Mouse (Mus musculus) hindbrain, postnatal 0 days (tissue): ENCODE data around the gene Ceacam2. TPM values are rescaled to one million over a fixed set of nuclear protein-coding genes. Genes with fewer than 3 reads are reported as not detected.
A peak's percentile ranks its signal among the peaks of the same experiment; 100 is the strongest.
"Not testable (repeated sequence)": the region's sequence is repeated elsewhere in the genome, so short reads cannot be mapped to it uniquely, and the experiment has no call there.

Experiments
- ATAC-seq: fragments of 200-750 bp; cut with Nextera tagmentation; 2 replicates; pipeline ENCODE4 v1.8.0; 2017; ENCODE audit warnings: mild to moderate bottlenecking, moderate TSS enrichment, moderate library complexity
- DNase-seq: peaks from one replicate; pipeline ENCODE4 v3.0.0-alpha.2; 2015; ENCODE audit warnings: low spot score
- H3K27ac ChIP-seq: fragments of 300-500 bp; sonication (generic); 2 replicates; pipeline ENCODE4 v1.5.1; 2014; ENCODE audit warnings: mild to moderate bottlenecking
- H3K27me3 ChIP-seq: fragments of 300-500 bp; sonication (generic); 2 replicates; pipeline ENCODE4 v1.6.1; 2014; ENCODE audit warnings: low read length, mixed read lengths; ENCODE audit not compliant: insufficient read depth
- H3K36me3 ChIP-seq: fragments of 300-500 bp; sonication (generic); 2 replicates; pipeline ENCODE4 v1.6.1; 2014; ENCODE audit warnings: low read length, mixed read lengths; ENCODE audit not compliant: insufficient read depth
- H3K4me1 ChIP-seq: fragments of 300-500 bp; sonication (generic); 2 replicates; pipeline ENCODE4 v1.6.1; 2014; ENCODE audit warnings: antibody characterized with exemption, low read length, mixed read lengths; ENCODE audit not compliant: insufficient read depth
- H3K4me2 ChIP-seq: fragments of 300-500 bp; sonication (generic); 2 replicates; pipeline ENCODE4 v1.6.1; 2014; ENCODE audit warnings: low read depth, mild to moderate bottlenecking, low read length, moderate library complexity, mixed read lengths
- H3K4me3 ChIP-seq: fragments of 300-500 bp; sonication (generic); 2 replicates; pipeline ENCODE4 v1.5.1; 2014; ENCODE audit warnings: low read length
- H3K9ac ChIP-seq: fragments of 300-500 bp; sonication (generic); replicated peaks from 2 replicates; pipeline ENCODE4 v1.6.1; 2014; ENCODE audit warnings: mild to moderate bottlenecking, low read length, moderate library complexity, mixed read lengths
- H3K9me3 ChIP-seq: fragments of 300-500 bp; sonication (generic); 2 replicates; pipeline ENCODE4 v1.6.1; 2016; ENCODE audit warnings: low read length, mixed read lengths
- CTCF ChIP-seq: IDR thresholded peaks from 2 replicates; pipeline ENCODE4 v1.5.1; 2016; ENCODE audit warnings: antibody characterized with exemption, control low read depth, low read depth
- WGBS: fragments of 180-500 bp; shearing (Covaris S2); extraction: QIAGEN DNeasy Blood & Tissue Kit; methylation state at CpG from one replicate; pipeline ENCODE4 v1.1.7; 2014; 5-methylcytosine and 5-hydroxymethylcytosine counted together
- polyA plus RNA-seq: library from polyadenylated mRNA; unstranded; fragments of >200 nt; fragmentation: Nextera tagmentation; extraction: Ambion mirVana; gene quantifications from 2 replicates; pipeline ENCODE4 v1.2.1, GENCODE M21; 2015
- total RNA-seq: library from RNA; depleted of rRNA; stranded (reverse); fragments of >200 nt; gene quantifications from 2 replicates; pipeline ENCODE4 v1.2.3, GENCODE M21; 2014

Gene Ceacam2
- total and polyA plus RNA-seq, 2 experiments from 2014 or later = not detected

DNA sequence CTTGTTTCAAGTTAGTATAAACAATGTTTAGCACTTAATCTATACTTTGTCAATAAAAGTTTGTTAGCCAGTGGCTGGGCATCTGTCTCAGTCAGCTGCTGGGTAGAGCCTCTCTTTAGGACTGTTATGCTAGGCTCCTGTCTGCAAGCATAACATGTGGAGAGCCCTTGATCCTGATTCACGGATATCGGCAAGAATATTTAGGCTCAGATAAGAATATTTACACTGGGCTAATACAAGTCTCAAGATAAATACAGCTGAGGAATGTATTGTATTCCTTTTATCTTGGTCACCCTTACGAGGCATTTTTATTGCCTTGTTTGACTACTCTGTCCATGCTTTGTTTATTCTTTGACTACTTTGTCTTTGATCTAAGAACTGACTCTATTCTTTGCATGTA lies 29.7 kb downstream of the Ceacam2 start:
- Histone ChIP-seq H3K4me1 (no peaks in the 10 kb centered on the region), H3K36me3 (no peaks in the 10 kb centered on the region), H3K4me3 (no peak overlapping the region), H3K9me3 (no peaks in the 10 kb centered on the region), H3K4me2 (no peak overlapping the region), H3K9ac (no peak overlapping the region), H3K27me3 (no peaks in the 10 kb centered on the region), H3K27ac (no peak overlapping the region)
- WGBS = 79% methylated on average over 3 of the region's 3 CpGs
- no peak for TF ChIP-seq CTCF
- no peak for ATAC-seq
- DNase-seq = no peak

DNA sequence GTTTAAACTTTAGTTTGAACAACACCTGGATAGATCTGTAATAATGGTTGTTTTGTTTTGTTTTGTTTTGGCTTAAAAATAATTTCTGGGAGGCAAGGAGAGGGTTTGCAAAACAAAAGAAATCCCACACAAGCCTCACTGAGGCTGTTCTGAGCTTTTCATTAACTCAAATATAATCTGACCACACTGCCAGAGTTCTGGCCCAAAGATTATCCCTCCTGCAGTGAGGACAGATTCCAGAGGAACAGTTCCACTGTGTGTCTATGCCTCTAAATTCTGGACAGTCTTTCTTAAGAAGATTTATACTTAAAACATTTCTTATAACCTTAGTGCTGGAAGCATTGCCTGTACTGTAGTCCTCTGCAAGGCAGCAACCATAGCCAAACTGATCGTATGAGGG lies 45.0 kb downstream of the Ceacam2 start:
- WGBS = 68% methylated on average over 1 of the region's 1 CpGs
- DNase-seq (no peak), ATAC-seq (no peak)

DNA sequence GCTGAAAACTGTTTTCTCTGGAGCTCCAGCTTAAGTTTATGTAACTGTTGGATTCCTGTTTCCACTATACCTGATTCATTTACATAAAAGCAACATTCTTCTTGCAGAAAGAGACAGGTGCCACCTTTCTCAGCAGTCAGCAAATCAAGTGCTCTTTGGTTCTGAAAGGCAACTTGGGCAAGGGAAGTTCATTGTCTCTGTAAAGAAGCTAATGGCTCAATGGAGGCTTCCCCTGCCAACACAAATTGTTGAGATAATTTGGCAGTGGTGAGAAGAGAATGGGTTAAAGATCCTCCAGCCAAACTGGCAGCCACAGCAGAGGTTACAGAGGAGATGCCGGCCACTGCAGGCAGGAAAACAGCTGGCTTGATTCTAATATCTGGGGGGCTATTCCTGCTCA lies 49.0 kb downstream of the Ceacam2 start:
- ATAC-seq, H3K9ac ChIP-seq, DNase-seq, H3K4me2 ChIP-seq, H3K4me3 ChIP-seq, H3K4me1 ChIP-seq, H3K27ac ChIP-seq, H3K36me3 ChIP-seq, H3K27me3 ChIP-seq, H3K9me3 ChIP-seq: not testable (repeated sequence)
- no CpG with 5 or more reads among the region's 1 CpGs for WGBS

More for the DNA sequence above, 45.0 kb downstream of the Ceacam2 start:
- Histone ChIP-seq H3K27ac (no peak overlapping the region), H3K4me3 (no peak overlapping the region), H3K9me3 (no peaks in the 10 kb centered on the region), H3K4me2 (no peak overlapping the region), H3K9ac (no peak overlapping the region), H3K27me3 (no peaks in the 10 kb centered on the region), H3K4me1 (no peaks in the 10 kb centered on the region), H3K36me3 (no peaks in the 10 kb centered on the region)
- TF ChIP-seq CTCF = no peak

DNA sequence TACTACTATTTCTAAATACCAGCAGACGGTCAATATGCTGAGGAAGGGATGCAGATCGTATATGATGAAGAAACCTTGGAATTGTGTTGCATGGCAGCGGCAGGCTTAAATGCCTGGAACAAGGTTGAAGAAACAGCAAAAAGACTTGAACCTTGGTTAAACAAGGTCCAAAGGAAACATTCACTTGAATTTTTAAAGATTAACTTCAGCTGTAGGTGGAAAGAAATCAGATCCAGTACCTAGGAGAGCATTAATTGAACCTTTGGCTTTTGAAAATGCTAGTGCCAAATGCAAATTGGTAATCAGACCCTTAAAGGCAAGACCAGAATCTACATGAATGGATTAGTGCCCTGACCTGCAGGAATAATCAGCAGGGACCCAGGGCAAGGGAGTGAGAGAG lies 50.3 kb downstream of the Ceacam2 start:
- not testable (repeated sequence) for H3K4me3 ChIP-seq, DNase-seq, H3K4me1 ChIP-seq, H3K9me3 ChIP-seq, H3K36me3 ChIP-seq, H3K27ac ChIP-seq, ATAC-seq, H3K4me2 ChIP-seq, H3K27me3 ChIP-seq, H3K9ac ChIP-seq
- WGBS = 92% methylated on average over 3 of the region's 3 CpGs

DNA sequence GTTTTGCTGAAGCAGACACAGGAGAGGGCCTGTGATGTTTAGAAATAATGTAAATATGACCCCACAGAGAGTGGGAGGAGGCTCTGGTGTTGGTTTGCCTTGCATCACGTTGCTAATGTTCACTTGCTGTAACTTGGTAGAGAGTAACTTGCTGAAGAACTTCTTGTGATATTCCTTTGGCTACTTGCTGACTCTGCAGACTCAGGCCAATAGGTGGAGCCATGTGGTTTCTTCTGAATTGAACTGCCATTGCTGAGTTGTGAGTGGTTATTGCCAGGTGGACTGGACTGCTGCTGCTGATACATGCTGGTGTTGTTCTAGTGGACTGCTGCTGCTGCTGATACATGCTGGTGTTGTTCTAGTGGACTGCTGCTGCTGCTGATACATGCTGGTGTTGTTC lies 53.5 kb downstream of the Ceacam2 start:
- Histone ChIP-seq H3K4me2 (no peak overlapping the region), H3K9ac (no peak overlapping the region), H3K36me3 (no peaks in the 10 kb centered on the region), H3K4me1 (no peaks in the 10 kb centered on the region), H3K4me3 (no peak overlapping the region), H3K9me3 (no peaks in the 10 kb centered on the region), H3K27me3 (no peaks in the 10 kb centered on the region), H3K27ac (no peak overlapping the region)
- TF ChIP-seq CTCF = peak; percentile 46
- no peak for ATAC-seq
- 31% methylated on average over 1 of the region's 1 CpGs for WGBS
- DNase-seq = peak; percentile 25

DNA sequence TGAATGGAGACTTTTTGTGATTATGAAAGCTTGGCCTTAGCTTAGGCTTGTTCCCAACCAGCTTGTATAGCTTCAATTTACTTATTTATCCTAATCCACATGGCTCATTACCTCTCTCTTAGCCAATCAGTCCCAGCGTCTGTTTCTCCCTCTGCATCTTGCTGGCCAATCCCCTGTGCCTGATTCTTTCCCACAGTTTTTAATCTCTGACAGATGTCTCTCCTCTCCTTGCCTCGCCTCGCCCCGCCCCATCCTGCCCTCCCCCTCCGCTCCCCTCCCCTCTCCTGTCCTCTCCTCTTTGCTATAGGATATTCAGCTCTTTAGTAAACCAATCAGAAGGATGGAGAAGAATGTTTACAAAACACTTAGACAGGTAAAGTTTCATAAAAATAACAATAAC lies 54.6 kb downstream of the Ceacam2 start:
- Histone ChIP-seq H3K4me2 (no peak overlapping the region), H3K36me3 (no peaks in the 10 kb centered on the region), H3K27ac (no peak overlapping the region), H3K9me3 (no peaks in the 10 kb centered on the region), H3K9ac (no peak overlapping the region), H3K4me3 (no peak overlapping the region), H3K27me3 (no peaks in the 10 kb centered on the region), H3K4me1 (no peaks in the 10 kb centered on the region)
- 69% methylated on average over 5 of the region's 5 CpGs for WGBS
- no peak for TF ChIP-seq CTCF
- ATAC-seq (no peak), DNase-seq (no peak)

DNA sequence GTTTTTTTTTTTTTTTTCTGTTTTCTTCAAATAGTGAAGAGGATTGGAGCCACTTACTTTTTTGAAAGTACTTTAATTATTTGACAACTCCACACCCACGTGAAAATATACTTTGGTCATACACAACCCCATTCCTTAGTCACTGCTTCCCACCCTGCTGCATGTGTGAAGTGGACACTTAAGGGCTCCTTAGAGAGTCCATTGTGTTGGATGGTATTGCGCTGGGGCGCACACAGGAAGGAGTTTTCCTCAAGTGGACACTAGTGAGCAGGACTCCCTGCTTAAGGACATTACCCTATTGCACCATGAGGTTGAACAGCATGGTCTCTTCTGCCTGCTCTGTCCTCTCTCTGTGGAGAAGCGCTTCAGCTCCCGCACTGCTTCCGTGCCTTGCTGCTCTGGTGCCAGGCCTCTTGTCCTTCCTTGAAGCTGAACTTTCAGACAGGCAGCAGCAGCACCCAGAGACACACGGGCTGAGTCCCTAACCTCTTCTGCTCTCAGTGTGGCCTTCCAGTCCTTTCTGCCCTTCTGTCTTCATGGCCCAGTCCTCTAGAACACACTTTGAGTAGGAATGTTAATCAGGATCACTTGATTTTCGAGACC lies 56.4 kb downstream of the Ceacam2 start:
- no peaks in the 10 kb centered on the region for H3K27me3 ChIP-seq
- H3K9me3 ChIP-seq = no peaks in the 10 kb centered on the region
- no peaks in the 10 kb centered on the region for H3K36me3 ChIP-seq
- WGBS = 77% methylated on average over 8 of the region's 8 CpGs
- ATAC-seq (no peak), DNase-seq (no peak)
- no peak overlapping the region for H3K9ac ChIP-seq
- H3K27ac ChIP-seq = no peak overlapping the region
- TF ChIP-seq CTCF = no peak
- no peak overlapping the region for H3K4me3 ChIP-seq
- H3K4me2 ChIP-seq = no peak overlapping the region
- H3K4me1 ChIP-seq = no peaks in the 10 kb centered on the region

DNA sequence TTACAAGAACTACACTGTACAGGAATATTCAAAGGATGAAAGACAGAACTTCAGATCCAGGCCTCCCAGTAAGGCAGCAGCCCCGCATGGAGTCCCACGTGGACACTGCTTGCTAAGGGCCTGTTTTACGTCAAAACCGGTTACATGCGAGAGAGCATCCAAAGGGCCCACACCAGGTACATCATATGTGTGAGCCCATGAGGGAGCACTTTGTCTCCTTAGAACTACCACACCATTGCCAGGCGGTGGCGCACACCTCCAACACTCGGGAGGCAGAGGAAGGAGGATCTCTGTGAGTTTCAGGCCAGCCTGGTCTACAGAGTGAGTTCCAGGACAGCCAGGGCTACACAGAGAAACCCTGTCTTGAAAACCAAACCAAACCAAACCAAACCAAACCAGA lies 58.9 kb downstream of the Ceacam2 start:
- not testable (repeated sequence) for ATAC-seq, H3K4me2 ChIP-seq, DNase-seq, H3K9ac ChIP-seq, H3K36me3 ChIP-seq, H3K27ac ChIP-seq, H3K4me1 ChIP-seq, H3K9me3 ChIP-seq, H3K27me3 ChIP-seq, H3K4me3 ChIP-seq
- 68% methylated on average over 8 of the region's 8 CpGs for WGBS
